Mouse (Mus musculus): ENCODE data around the gene Cacna1e. TPM values are rescaled to one million over a fixed set of nuclear protein-coding genes. Genes with fewer than 3 reads are reported as not detected.

Gene Cacna1e
- polyA plus RNA-seq, 1 experiment from 2014 or later: 0.19 TPM

DNA sequence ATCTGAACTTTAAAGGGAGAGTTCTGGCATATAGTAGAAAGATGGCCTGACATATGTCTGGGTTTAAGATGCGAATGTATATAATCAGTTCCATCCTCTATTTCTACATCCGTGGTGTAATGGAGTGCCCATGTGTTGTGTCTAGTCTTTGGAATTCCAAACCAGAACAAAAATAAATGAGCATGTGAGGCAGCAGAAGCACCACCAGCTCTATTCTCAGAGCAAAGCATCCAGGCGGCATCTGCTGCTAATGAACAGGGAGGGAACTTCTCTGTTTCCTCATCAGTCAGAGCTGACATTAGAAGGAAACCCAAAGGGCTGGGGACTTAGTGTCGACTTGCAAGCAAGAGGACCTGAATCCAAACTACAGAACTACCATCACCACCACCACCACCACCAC lies 385.5 kb downstream of the Cacna1e start:
- Histone ChIP-seq H3K36me3 (ENCODE audit: insufficient read depth, low read length) (no peaks in the 10 kb centered on the region), H3K27ac (ENCODE audit: low read length) (no peak overlapping the region), H3K9ac (replicated peaks; ENCODE audit: low read depth) (no peak overlapping the region), H3K27me3 (replicated peaks; ENCODE audit: insufficient read depth, low read length) (no peaks in the 10 kb centered on the region), H3K4me1 (ENCODE audit: insufficient read depth, low read depth, low read length) (no peaks in the 10 kb centered on the region), H3K4me3 (ENCODE audit: low read depth, low read length) (no peak overlapping the region), H3K9me3 (ENCODE audit: low read length) (no peaks in the 10 kb centered on the region), H3K4me2 (replicated peaks; ENCODE audit: low read depth, low read length) (no peak overlapping the region)
- WGBS: 60% methylated on average over 4 of the region's 4 CpGs
- DNase-seq (ENCODE audit: low spot score): no peak
- no peak for ATAC-seq
- TF ChIP-seq EP300 (IDR thresholded peaks at IDR 0.05): no peak
- no peak for TF ChIP-seq CTCF (IDR thresholded peaks at IDR 0.05)

DNA sequence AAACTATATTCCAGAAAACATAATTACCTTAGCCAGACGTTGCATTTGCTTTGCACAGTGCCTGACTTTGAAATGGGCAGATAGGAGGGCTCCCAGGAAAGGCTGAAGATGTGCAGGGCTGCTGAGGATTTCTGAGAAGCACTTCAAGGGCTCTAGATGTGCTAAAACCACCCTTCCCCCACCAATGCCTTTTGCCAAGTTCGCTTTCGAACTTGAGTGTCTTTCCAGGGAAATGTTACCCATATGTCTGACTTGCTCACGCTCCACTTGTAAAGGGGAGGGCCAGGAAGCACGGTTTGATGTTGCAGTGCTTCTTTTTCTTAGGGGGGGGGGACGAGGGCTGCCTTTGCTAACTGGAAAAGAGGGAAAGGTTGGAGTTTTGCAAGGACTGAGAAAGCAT lies 393.2 kb downstream of the Cacna1e start:
- Histone ChIP-seq H3K27me3 (replicated peaks; ENCODE audit: insufficient read depth, low read length) (no peaks in the 10 kb centered on the region), H3K9me3 (ENCODE audit: low read length) (no peaks in the 10 kb centered on the region), H3K27ac (ENCODE audit: low read length) (no peak overlapping the region), H3K4me2 (replicated peaks; ENCODE audit: low read depth, low read length) (no peak overlapping the region), H3K4me1 (ENCODE audit: insufficient read depth, low read depth, low read length) (no peaks in the 10 kb centered on the region), H3K36me3 (ENCODE audit: insufficient read depth, low read length) (no peaks in the 10 kb centered on the region), H3K9ac (replicated peaks; ENCODE audit: low read depth) (no peak overlapping the region), H3K4me3 (ENCODE audit: low read depth, low read length) (no peak overlapping the region)
- ATAC-seq: no peak
- TF ChIP-seq EP300 (IDR thresholded peaks at IDR 0.05) (no peak), CTCF (IDR thresholded peaks at IDR 0.05) (no peak)
- DNase-seq (ENCODE audit: low spot score): no peak
- WGBS: 39% methylated on average over 5 of the region's 6 CpGs

DNA sequence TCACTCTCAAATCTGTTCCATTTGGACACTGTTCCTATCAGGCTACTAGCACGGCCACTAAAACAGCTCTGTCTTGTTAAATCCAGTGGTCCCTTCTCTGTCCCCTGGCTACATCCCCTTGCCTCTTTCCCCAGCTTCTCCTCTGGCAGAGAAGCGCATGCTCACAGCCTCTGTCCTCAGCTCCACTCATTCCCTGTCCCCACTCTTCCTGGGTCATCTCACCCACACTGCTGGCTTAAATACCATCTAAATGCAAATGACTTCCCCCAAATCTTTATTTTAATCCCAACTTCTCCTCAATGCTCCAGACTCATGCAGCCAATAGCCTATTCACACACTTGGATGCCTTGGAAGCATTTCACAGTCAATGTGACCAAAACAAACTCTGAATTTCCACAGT lies 407.6 kb downstream of the Cacna1e start:
- Histone ChIP-seq H3K27ac (ENCODE audit: low read length) (no peak overlapping the region), H3K9ac (replicated peaks; ENCODE audit: low read depth) (no peak overlapping the region), H3K36me3 (ENCODE audit: insufficient read depth, low read length) (no peaks in the 10 kb centered on the region), H3K4me1 (ENCODE audit: insufficient read depth, low read depth, low read length) (no peaks in the 10 kb centered on the region), H3K9me3 (ENCODE audit: low read length) (no peaks in the 10 kb centered on the region), H3K4me2 (replicated peaks; ENCODE audit: low read depth, low read length) (no peak overlapping the region), H3K4me3 (ENCODE audit: low read depth, low read length) (no peak overlapping the region), H3K27me3 (replicated peaks; ENCODE audit: insufficient read depth, low read length) (no peaks in the 10 kb centered on the region)
- 72% methylated on average over 2 of the region's 2 CpGs for WGBS
- no peak for ATAC-seq
- DNase-seq (ENCODE audit: low spot score): no peak
- TF ChIP-seq EP300 (IDR thresholded peaks at IDR 0.05) (no peak), CTCF (IDR thresholded peaks at IDR 0.05) (no peak)

DNA sequence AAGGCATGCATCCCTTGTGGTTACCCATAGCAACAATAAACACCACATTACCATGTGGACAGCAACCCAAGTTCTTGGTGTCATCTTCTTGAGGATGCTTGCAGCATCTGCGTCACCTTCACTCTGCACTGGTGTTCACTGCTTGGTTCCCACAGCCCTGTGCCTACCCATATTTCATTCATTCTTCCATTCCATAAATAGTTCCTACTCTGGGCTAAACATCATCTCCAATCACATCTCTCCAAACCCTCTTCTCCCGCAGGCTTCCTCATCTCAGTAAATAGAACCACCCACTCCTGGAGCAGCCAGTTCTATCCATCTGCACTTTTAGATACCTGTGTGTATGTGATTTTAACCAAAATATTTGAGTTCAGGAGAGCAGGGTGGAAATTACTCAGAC lies 408.6 kb downstream of the Cacna1e start:
- 84% methylated on average over 2 of the region's 2 CpGs for WGBS

DNA sequence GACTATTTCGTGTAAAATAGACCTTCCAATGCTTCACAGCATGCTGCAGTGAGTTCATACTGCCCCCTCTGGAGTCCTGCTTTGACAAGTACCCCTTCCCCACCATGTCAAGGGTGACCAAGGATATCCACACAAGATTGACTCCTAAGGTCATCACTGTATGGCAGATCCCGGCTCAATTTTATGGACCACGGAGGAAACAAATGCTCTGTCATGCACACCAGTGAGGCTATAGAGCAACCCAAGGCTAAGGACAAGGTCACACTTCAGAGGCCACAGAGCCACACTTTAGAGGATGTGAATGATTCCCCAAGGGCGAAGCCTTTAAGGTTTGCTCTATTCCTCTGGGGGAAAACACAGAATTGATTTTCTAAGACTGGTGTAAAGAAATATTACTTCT lies 410.1 kb downstream of the Cacna1e start:
- Histone ChIP-seq H3K4me3 (ENCODE audit: low read depth, low read length) (no peak overlapping the region), H3K9ac (replicated peaks; ENCODE audit: low read depth) (no peak overlapping the region), H3K9me3 (ENCODE audit: low read length) (no peaks in the 10 kb centered on the region), H3K4me1 (ENCODE audit: insufficient read depth, low read depth, low read length) (no peaks in the 10 kb centered on the region), H3K36me3 (ENCODE audit: insufficient read depth, low read length) (no peaks in the 10 kb centered on the region), H3K27me3 (replicated peaks; ENCODE audit: insufficient read depth, low read length) (no peaks in the 10 kb centered on the region), H3K4me2 (replicated peaks; ENCODE audit: low read depth, low read length) (no peak overlapping the region), H3K27ac (ENCODE audit: low read length) (no peak overlapping the region)
- DNase-seq (ENCODE audit: low spot score): no peak
- ATAC-seq: no peak
- no peak for TF ChIP-seq EP300 (IDR thresholded peaks at IDR 0.05)
- TF ChIP-seq CTCF (IDR thresholded peaks at IDR 0.05): no peak
- WGBS: 68% methylated on average over 4 of the region's 4 CpGs

More for the DNA sequence above, 408.6 kb downstream of the Cacna1e start:
- no peaks in the 10 kb centered on the region for H3K27me3 ChIP-seq (replicated peaks; ENCODE audit: insufficient read depth, low read length)
- no peak overlapping the region for H3K4me2 ChIP-seq (replicated peaks; ENCODE audit: low read depth, low read length)
- TF ChIP-seq CTCF (IDR thresholded peaks at IDR 0.05): no peak
- no peak for TF ChIP-seq EP300 (IDR thresholded peaks at IDR 0.05)
- H3K36me3 ChIP-seq (ENCODE audit: insufficient read depth, low read length): no peaks in the 10 kb centered on the region
- H3K9me3 ChIP-seq (ENCODE audit: low read length): no peaks in the 10 kb centered on the region
- no peak overlapping the region for H3K9ac ChIP-seq (replicated peaks; ENCODE audit: low read depth)
- no peak overlapping the region for H3K27ac ChIP-seq (ENCODE audit: low read length)
- no peak overlapping the region for H3K4me3 ChIP-seq (ENCODE audit: low read depth, low read length)
- H3K4me1 ChIP-seq (ENCODE audit: insufficient read depth, low read depth, low read length): no peaks in the 10 kb centered on the region
- ATAC-seq: no peak
- no peak for DNase-seq (ENCODE audit: low spot score)

DNA sequence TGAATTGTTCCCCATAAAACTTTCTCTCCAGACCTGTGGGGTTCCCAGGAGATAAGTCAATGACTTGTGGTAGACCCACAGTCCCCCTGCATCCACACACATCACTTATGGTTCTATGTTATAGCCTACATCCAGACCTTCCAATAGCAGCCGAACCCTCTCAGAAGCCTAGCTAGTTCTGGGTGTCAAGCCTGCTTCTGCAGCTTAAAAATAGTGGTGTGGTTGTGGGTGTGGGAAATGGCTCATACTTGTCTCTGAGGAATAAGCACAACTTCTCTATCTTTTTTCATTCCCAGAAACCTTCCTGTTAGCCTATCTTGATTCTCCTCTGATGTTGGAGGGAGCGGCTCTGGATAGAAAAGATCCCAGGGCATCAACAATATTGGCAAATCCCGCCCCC lies 417.0 kb downstream of the Cacna1e start:
- Histone ChIP-seq H3K27me3 (replicated peaks; ENCODE audit: insufficient read depth, low read length) (no peaks in the 10 kb centered on the region), H3K4me2 (replicated peaks; ENCODE audit: low read depth, low read length) (no peak overlapping the region), H3K36me3 (ENCODE audit: insufficient read depth, low read length) (no peaks in the 10 kb centered on the region), H3K4me3 (ENCODE audit: low read depth, low read length) (no peak overlapping the region), H3K27ac (ENCODE audit: low read length) (no peak overlapping the region), H3K4me1 (ENCODE audit: insufficient read depth, low read depth, low read length) (no peaks in the 10 kb centered on the region), H3K9ac (replicated peaks; ENCODE audit: low read depth) (no peak overlapping the region), H3K9me3 (ENCODE audit: low read length) (no peaks in the 10 kb centered on the region)
- TF ChIP-seq CTCF (IDR thresholded peaks at IDR 0.05) (no peak), EP300 (IDR thresholded peaks at IDR 0.05) (no peak)
- ATAC-seq (no peak), DNase-seq (ENCODE audit: low spot score) (no peak)
- WGBS: 87% methylated on average over 3 of the region's 3 CpGs

DNA sequence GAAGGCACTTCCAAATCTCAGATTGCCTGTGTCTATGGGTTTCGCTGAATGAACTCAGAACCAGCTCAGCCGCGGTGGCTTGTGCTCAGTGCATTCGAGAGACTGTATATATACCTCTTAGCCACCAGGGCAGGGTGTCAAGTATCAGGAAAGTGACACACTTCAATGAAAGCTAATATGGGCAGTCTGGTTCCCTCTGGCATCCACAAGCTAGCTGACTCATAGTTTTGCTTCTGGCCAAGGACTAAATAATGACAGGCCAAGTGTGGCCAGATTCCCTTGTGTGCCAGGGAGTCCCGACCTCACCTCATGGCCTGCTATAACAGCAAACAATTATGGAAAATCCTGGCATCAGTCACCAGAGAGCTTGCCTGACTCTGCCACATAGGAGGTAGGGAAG lies 422.8 kb downstream of the Cacna1e start:
- no peaks in the 10 kb centered on the region for H3K9me3 ChIP-seq (ENCODE audit: low read length)
- no peaks in the 10 kb centered on the region for H3K27me3 ChIP-seq (replicated peaks; ENCODE audit: insufficient read depth, low read length)
- DNase-seq (ENCODE audit: low spot score): no peak
- ATAC-seq: no peak
- H3K4me2 ChIP-seq (replicated peaks; ENCODE audit: low read depth, low read length): no peak overlapping the region
- no peaks in the 10 kb centered on the region for H3K36me3 ChIP-seq (ENCODE audit: insufficient read depth, low read length)
- no peaks in the 10 kb centered on the region for H3K4me1 ChIP-seq (ENCODE audit: insufficient read depth, low read depth, low read length)
- no peak for TF ChIP-seq CTCF (IDR thresholded peaks at IDR 0.05)
- TF ChIP-seq EP300 (IDR thresholded peaks at IDR 0.05): no peak
- no peak overlapping the region for H3K27ac ChIP-seq (ENCODE audit: low read length)
- 63% methylated on average over 5 of the region's 5 CpGs for WGBS
- no peak overlapping the region for H3K9ac ChIP-seq (replicated peaks; ENCODE audit: low read depth)
- no peak overlapping the region for H3K4me3 ChIP-seq (ENCODE audit: low read depth, low read length)

Data from lung, postnatal 0 days (tissue).